Mouse (Mus musculus) testis, adult 2 months (tissue): ENCODE data around the gene Epb41.

Experiments used
- CTCF ChIP-seq: fragments of 200-500 bp; IDR thresholded peaks from 2 replicates; pipeline ENCODE4 v1.5.1; 2012; ENCODE audit warnings: low read depth, mild to moderate bottlenecking, inconsistent platforms, low read length, moderate library complexity; ENCODE audit not compliant: control insufficient read depth, insufficient read depth, insufficient replicate concordance
- POLR2A ChIP-seq: fragments of 200-500 bp; IDR thresholded peaks from 2 replicates; pipeline ENCODE4 v1.6.1; 2012; ENCODE audit warnings: low read depth, mild to moderate bottlenecking, inconsistent platforms, low read length, moderate library complexity; ENCODE audit not compliant: control insufficient read depth

DNA sequence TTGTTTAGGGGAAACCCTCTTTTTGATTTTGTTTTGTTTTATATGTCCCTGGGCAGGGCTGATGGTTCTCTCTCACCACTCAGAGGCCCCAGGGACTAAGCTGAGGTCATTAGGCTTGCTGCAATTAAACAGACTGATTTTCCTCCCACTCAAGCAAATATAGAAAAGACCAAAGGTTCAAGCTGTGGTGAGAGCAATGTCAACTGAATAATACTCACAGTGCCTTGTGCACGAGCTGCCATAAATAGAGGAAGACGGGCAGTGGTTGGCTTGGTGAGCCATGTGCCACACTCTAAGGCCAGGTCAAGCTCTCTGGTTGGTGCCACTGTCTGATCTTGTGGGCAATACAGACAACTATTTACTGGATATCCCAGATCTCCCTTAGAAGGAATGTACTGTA is 135.7 kb downstream of the Epb41 start:
- TF ChIP-seq CTCF, result no peak
- no peak for TF ChIP-seq POLR2A
